Mouse (Mus musculus) liver, adult 2 months (tissue): ENCODE results near the gene Spem2.

Source experiments
- CTCF ChIP-seq: fragments of 200-500 bp; IDR thresholded peaks from 2 replicates; pipeline ENCODE4 v1.5.1; 2011; ENCODE audit warnings: low read depth, low read length, control low read depth
- POLR2A ChIP-seq: fragments of 200-500 bp; IDR thresholded peaks from 2 replicates; pipeline ENCODE4 v1.6.1; 2011; ENCODE audit warnings: low read length, control low read depth; ENCODE audit not compliant: insufficient read depth; ENCODE audit errors: extremely low read depth

- no peak for TF ChIP-seq CTCF
- no peak for TF ChIP-seq POLR2A
These were observed 11.9 kb downstream of the Spem2 start for GRCm38 (mm10) chr11:69806378-69806777.
